Mouse (Mus musculus): Measurements from ENCODE around the gene Olfr520.

The Olfr520 gene

GRCm38 (mm10) chr7:99783421-99783820 lies 53.3 kb downstream of the Olfr520 start:
- no peak for DNase-seq (ENCODE audit: low read depth, low spot score)
- no peaks in the 10 kb centered on the region; the same call in 1 of the 2 replicates for H3K36me3 ChIP-seq (ENCODE audit: control insufficient read depth, insufficient read depth, low read length, poor library complexity, severe bottlenecking)
- no peaks in the 10 kb centered on the region for H3K27me3 ChIP-seq (ENCODE audit: control insufficient read depth, insufficient read depth, low read length, poor library complexity, severe bottlenecking)

GRCm38 (mm10) chr7:99785553-99785952 lies 55.5 kb downstream of the Olfr520 start:
- H3K27me3 ChIP-seq (ENCODE audit: control insufficient read depth, insufficient read depth, low read length, poor library complexity, severe bottlenecking) = no peaks in the 10 kb centered on the region
- no peaks in the 10 kb centered on the region; the same call in 1 of the 2 replicates for H3K36me3 ChIP-seq (ENCODE audit: control insufficient read depth, insufficient read depth, low read length, poor library complexity, severe bottlenecking)
- no peak for DNase-seq (ENCODE audit: low read depth, low spot score)
